Mouse (Mus musculus) midbrain, embryonic 11.5 days (tissue): ENCODE data around the gene Gm20517. TPM values are rescaled to one million over a fixed set of nuclear protein-coding genes. Genes with fewer than 3 reads are reported as not detected.

Source experiments
- ATAC-seq: fragments of 200-750 bp; cut with Nextera tagmentation; 2 replicates; pipeline ENCODE4 v1.8.0; 2017; ENCODE audit warnings: moderate TSS enrichment, moderate library complexity; ENCODE audit not compliant: low FRiP score
- DNase-seq: peaks from one replicate; pipeline ENCODE4 v3.0.0; 2015; ENCODE audit warnings: low spot score; ENCODE audit errors: missing footprints
- H3K27ac ChIP-seq: fragments of 300-500 bp; sonication (generic); 2 replicates; pipeline ENCODE4 v1.5.1; 2014; ENCODE audit warnings: low read depth, low read length
- H3K27me3 ChIP-seq: fragments of 300-500 bp; sonication (generic); 2 replicates; pipeline ENCODE4 v1.6.1; 2014; ENCODE audit warnings: mild to moderate bottlenecking, low read length, moderate library complexity, mixed read lengths; ENCODE audit not compliant: control insufficient read depth, insufficient read depth
- H3K36me3 ChIP-seq: fragments of 300-500 bp; sonication (generic); 2 replicates; pipeline ENCODE4 v1.6.1; 2014; ENCODE audit warnings: mild to moderate bottlenecking, low read length, moderate library complexity, mixed read lengths; ENCODE audit not compliant: control insufficient read depth, insufficient read depth
- H3K4me1 ChIP-seq: fragments of 300-500 bp; sonication (generic); 2 replicates; pipeline ENCODE4 v1.6.1; 2014; ENCODE audit warnings: low read length; ENCODE audit not compliant: control insufficient read depth, insufficient read depth
- H3K4me2 ChIP-seq: fragments of 300-500 bp; sonication (generic); 2 replicates; pipeline ENCODE4 v1.6.1; 2014; ENCODE audit warnings: mild to moderate bottlenecking, moderate library complexity
- H3K4me3 ChIP-seq: fragments of 300-500 bp; sonication (generic); 2 replicates; pipeline ENCODE4 v1.5.1; 2014; ENCODE audit warnings: low read depth, low read length
- H3K9ac ChIP-seq: fragments of 300-500 bp; sonication (generic); 2 replicates; pipeline ENCODE4 v1.6.1; 2014; ENCODE audit warnings: low read length
- H3K9me3 ChIP-seq: fragments of 300-500 bp; sonication (generic); 2 replicates; pipeline ENCODE4 v1.6.1; 2016; ENCODE audit warnings: low read length; ENCODE audit not compliant: control insufficient read depth
- WGBS: fragments of 180-500 bp; shearing (Covaris S2); extraction: QIAGEN DNeasy Blood & Tissue Kit; methylation state at CpG from one replicate; pipeline ENCODE4 v1.1.7; 2014; 5-methylcytosine and 5-hydroxymethylcytosine counted together
- polyA plus RNA-seq: library from polyadenylated mRNA; unstranded; fragments of >200 nt; fragmentation: Nextera tagmentation; extraction: Ambion mirVana; gene quantifications from 2 replicates; pipeline ENCODE4 v1.2.1, GENCODE M21; 2014

The Gm20517 gene
- polyA plus RNA-seq, 1 experiment from 2014 or later, result 1.4 TPM

DNA sequence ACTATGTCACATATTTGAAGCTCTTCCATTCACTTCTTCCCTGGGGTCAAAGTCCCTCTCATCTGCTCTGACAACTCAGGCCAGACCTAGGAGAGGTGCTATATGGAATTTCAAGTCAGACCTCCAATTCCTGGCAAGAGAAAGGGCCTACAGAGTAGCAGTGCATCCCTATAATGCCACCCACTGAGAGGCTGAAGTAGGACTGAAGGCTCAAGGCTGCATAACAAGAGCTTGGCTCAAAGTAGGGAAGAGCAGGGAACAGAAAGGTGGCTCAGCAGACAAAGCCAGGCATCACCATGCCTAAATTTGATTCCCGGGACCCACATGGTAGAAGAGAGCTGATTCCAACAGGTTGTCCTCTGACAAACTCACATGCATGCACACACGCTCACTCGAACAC, 80.3 kb downstream of the Gm20517 start:
- Histone ChIP-seq H3K9ac (no peak overlapping the region), H3K4me2 (no peak overlapping the region), H3K4me3 (no peak overlapping the region), H3K27me3 (no peaks in the 10 kb centered on the region), H3K36me3 (no peaks in the 10 kb centered on the region), H3K9me3 (no peaks in the 10 kb centered on the region), H3K27ac (no peak overlapping the region), H3K4me1 (peaks cover 26% of the 10 kb centered on the region)
- DNase-seq (no peak), ATAC-seq (no peak)
- 86% methylated on average over 3 of the region's 3 CpGs for WGBS

DNA sequence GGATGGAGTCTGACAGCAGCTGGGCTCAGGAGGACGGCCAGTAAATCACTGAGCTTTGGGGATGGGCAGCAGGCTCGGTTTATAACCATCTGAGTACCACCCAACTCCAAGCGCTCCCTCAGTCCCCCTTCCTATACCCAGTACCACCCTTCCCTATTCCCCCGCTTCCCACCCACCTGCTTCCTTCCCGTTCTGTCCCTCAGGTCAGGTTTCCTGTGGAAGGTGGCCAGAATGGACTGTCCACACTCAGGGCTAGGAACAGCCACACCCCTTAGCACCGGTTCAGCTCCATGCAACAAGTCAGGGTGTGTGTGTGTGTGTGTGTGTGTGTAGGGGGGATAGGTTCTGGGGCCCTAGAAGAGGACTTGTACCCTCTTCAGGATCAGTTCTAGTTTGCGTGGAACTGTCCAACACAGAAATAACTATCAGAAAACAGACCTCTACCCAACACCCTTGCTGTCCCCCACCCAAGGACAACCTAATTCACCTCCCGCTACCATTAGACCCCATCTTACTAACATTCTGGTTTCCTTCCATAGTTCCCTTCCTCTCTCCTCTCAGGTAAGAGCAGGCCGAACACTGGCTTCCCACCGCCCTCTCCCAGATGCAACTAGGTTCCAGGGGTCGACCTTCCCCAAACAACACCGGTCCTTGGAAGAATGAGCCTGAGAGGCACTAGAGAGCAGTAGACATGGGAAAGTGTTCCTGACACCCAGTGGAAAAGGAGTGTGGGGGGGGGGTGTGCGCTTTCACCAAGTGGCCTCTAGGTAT, 82.5 kb downstream of the Gm20517 start:
- peak overlapping the region; percentile 58; the same call in 1 of the 2 replicates for H3K9ac ChIP-seq
- H3K4me3 ChIP-seq, result peak overlapping the region; percentile 80
- 37% methylated on average over 13 of the region's 13 CpGs for WGBS
- ATAC-seq, result no peak; the same call in 1 of the 2 replicates
- no peaks in the 10 kb centered on the region for H3K36me3 ChIP-seq
- H3K27me3 ChIP-seq, result no peaks in the 10 kb centered on the region
- peak overlapping the region; percentile 25; the same call in 1 of the 2 replicates for H3K27ac ChIP-seq
- no peaks in the 10 kb centered on the region for H3K9me3 ChIP-seq
- H3K4me1 ChIP-seq, result peaks cover 18% of the 10 kb centered on the region
- H3K4me2 ChIP-seq, result peak overlapping the region; percentile 56
- DNase-seq, result no peak

DNA sequence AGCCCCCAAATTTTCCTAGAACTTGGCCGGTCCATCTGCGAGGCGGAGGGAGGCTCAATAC, 82.9 kb downstream of the Gm20517 start, which contains the start of gene Gm21981:
TSS of gene Gm21981 (minus strand) at position 14 of the 61 bp plus-strand sequence.
- Histone ChIP-seq H3K4me1 (peaks cover 17% of the 10 kb centered on the region), H3K4me2 (peak within 1 kb of the TSS; percentile 56), H3K9ac (peak within 1 kb of the TSS; percentile 92), H3K4me3 (peak within 1 kb of the TSS; percentile 80), H3K27ac (peak within 1 kb of the TSS; percentile 68), H3K27me3 (no peaks in the 10 kb centered on the region), H3K36me3 (no peaks in the 10 kb centered on the region), H3K9me3 (no peaks in the 10 kb centered on the region)
- 0% methylated on average over 3 of the region's 3 CpGs for WGBS
- no peak for DNase-seq
- ATAC-seq, result no peak

DNA sequence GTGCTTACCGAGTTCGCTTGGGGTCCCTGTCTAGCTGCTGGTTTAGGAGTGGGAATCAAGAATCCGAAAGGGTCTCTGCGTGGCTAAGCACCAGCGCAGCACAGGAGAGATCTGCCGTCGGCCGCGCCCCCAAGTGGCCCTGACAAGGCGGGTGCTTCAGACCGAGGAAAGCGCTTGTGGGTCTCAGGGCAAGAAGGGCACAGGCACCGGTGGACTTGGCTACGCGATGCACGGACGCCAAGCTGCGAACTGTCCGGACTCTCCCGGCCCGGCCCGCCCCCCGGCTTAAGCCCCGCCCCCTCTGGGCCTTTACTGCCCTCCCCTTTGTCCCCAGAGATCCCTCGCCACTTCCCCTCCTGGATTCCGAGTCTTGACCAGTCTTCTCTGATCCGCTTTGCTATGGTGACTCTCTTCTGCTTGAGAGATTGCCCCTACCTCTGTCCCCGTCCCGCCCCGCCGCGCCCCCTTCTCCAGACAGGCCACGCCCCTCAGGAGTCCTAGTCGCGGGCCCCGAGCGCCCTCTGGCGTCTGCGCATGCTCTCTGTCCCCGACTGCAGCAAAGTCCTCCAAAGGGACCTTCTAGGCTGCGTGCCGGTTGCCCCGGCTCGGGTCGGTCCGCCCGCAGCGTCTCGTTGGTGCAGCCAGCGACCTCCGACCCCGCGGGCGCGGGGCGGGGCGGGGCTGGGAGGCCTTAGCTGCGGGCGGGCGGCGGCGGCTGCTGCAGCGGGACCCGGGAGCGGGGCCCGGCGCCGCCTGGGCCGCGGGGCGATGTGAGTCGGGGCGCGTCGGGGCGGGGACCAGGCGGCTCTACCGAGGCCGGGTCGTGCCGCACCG, 83.3 kb downstream of the Gm20517 start, which contains the start of gene Prickle4:
TSS of gene Prickle4 (minus strand) at position 234 of the 834 bp plus-strand sequence.
- peaks cover 13% of the 10 kb centered on the region for H3K4me1 ChIP-seq

DNA sequence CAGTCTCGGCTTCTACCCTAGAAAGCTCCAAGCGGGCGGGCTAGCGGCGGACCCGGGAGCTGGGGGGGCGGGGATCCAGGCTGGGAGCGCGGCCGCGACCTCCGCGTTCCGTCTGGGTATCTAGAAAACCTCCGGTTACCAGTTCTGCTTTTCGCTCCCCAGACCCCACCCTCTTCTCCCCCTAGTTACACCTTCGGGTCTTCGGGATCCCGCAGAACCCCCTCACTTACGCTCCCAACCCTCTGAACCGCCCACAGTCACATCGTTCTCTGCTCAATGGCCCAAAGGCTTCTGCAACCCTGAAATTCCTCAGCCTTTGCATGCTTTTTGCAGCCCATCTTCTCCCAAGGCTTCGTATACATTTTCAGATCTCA, 83.9 kb downstream of the Gm20517 start:
- H3K9me3 ChIP-seq, result no peaks in the 10 kb centered on the region
- H3K27me3 ChIP-seq, result no peaks in the 10 kb centered on the region
- DNase-seq (no peak), ATAC-seq (peak; percentile 17; the same call in 1 of the 2 replicates)
- under 1% methylated on average over 23 of the region's 23 CpGs for WGBS
- H3K4me2 ChIP-seq, result peak overlapping the region; percentile 56
- peaks cover 11% of the 10 kb centered on the region for H3K4me1 ChIP-seq
- H3K9ac ChIP-seq, result peak overlapping the region; percentile 92
- peak overlapping the region; percentile 68 for H3K27ac ChIP-seq
- peak overlapping the region; percentile 80 for H3K4me3 ChIP-seq
- no peaks in the 10 kb centered on the region; the same call in 1 of the 2 replicates for H3K36me3 ChIP-seq

More for the DNA sequence above, 83.3 kb downstream of the Gm20517 start, which contains the start of gene Prickle4:
- Histone ChIP-seq H3K4me2 (peak within 1 kb of the TSS; percentile 56), H3K9me3 (no peaks in the 10 kb centered on the region), H3K36me3 (no peaks in the 10 kb centered on the region; the same call in 1 of the 2 replicates), H3K27me3 (no peaks in the 10 kb centered on the region), H3K4me3 (peak within 1 kb of the TSS; percentile 80), H3K9ac (peak within 1 kb of the TSS; percentile 92), H3K27ac (peak within 1 kb of the TSS; percentile 68)
- under 1% methylated on average over 81 of the region's 82 CpGs for WGBS
- DNase-seq (peak; percentile 100), ATAC-seq (peak; percentile 97)

DNA sequence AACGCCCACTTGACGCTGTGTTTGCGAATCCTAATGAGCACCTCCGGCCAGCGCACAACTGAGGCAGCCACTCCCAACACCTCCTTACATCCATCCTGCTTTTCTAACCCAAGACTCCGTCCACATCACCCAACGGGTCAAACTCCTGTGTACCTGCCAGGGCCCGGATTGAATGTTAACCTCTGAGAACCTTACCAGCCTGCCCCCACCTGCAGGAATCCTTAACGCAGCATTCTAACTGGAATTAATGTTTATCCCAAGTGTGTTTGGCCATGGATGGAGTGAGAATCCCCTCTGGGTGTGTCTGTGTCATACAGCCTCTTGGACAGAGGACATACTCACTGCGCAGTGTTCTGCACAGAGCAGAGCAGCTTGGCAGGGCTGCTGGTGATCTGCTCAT, 86.8 kb downstream of the Gm20517 start:
- ATAC-seq (no peak), DNase-seq (no peak)
- Histone ChIP-seq H3K4me3 (no peak overlapping the region), H3K27ac (no peak overlapping the region), H3K9me3 (no peaks in the 10 kb centered on the region), H3K4me1 (peaks cover 11% of the 10 kb centered on the region), H3K9ac (no peak overlapping the region), H3K4me2 (no peak overlapping the region), H3K36me3 (peaks cover 7% of the 10 kb centered on the region; the same call in 1 of the 2 replicates), H3K27me3 (peaks cover 4% of the 10 kb centered on the region; the same call in 1 of the 2 replicates)
- WGBS, result 89% methylated on average over 10 of the region's 10 CpGs

DNA sequence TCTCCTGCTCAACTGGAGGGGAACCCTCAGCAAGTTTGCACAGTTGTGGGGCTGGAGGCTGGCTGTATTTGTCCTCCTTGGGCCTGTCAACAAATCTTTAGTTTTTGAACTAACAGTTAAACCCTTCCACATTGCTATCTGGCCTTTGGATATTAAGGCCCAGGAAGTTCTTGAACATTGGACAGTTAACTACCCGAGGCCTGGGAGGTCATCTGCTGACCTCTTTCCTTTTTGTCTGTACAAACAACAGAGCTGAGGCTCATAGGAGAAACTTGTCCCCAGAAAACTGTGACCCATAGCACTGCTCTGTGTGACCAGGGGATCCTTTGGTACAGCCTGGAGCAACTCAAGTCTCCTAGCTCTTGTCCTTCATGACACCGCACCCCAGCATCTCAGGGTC, 87.7 kb downstream of the Gm20517 start:
- Histone ChIP-seq H3K27ac (no peak overlapping the region), H3K9ac (no peak overlapping the region), H3K4me1 (peaks cover 7% of the 10 kb centered on the region), H3K9me3 (no peaks in the 10 kb centered on the region), H3K36me3 (peaks cover 7% of the 10 kb centered on the region; the same call in 1 of the 2 replicates), H3K27me3 (peaks cover 8% of the 10 kb centered on the region; the same call in 1 of the 2 replicates), H3K4me2 (no peak overlapping the region), H3K4me3 (no peak overlapping the region)
- ATAC-seq, result no peak
- 88% methylated on average over 2 of the region's 2 CpGs for WGBS
- DNase-seq, result no peak

DNA sequence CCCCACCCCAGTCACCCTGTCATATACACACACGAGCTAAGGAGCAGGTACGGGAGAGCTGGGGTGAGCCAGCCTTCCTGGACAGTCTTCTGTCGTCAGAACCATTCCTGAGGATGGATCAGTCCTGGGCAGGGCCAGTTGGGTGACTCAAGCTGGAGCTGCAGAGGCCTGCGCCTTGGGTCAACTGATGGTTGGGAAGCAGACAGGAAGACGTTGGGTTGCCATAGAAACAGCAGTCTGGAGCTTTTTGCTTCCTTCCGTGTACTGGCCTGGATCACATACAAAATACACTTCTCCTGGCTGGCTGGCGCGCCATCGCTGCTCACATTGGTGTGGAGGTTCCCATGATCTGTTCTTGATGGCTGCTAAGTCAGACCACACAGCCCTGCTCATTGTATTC, 90.4 kb downstream of the Gm20517 start:
- H3K9me3 ChIP-seq, result no peaks in the 10 kb centered on the region
- H3K4me3 ChIP-seq, result no peak overlapping the region
- H3K4me1 ChIP-seq, result no peaks in the 10 kb centered on the region
- WGBS, result 77% methylated on average over 9 of the region's 9 CpGs
- H3K36me3 ChIP-seq, result peaks cover 7% of the 10 kb centered on the region; the same call in 1 of the 2 replicates
- DNase-seq, result no peak
- no peak overlapping the region for H3K4me2 ChIP-seq
- H3K27me3 ChIP-seq, result peaks cover 8% of the 10 kb centered on the region; the same call in 1 of the 2 replicates
- no peak overlapping the region for H3K27ac ChIP-seq
- no peak for ATAC-seq
- H3K9ac ChIP-seq, result no peak overlapping the region
